Mouse (Mus musculus): ENCODE results near the gene Ccdc42. TPM values are rescaled to one million over a fixed set of nuclear protein-coding genes. Genes with fewer than 3 reads are reported as not detected.

Ccdc42 gene
- total and polyA plus RNA-seq, 2 experiments, result not detected

- TF ChIP-seq CTCF (IDR thresholded peaks at IDR 0.05; ENCODE audit: low read depth, low read length) (no peak), POLR2A (IDR thresholded peaks at IDR 0.05; ENCODE audit: extremely low read depth, insufficient read depth, low read length) (no peak)
- DNase-seq (ENCODE audit: extremely low read depth, low read depth, low spot score), result no peak
- Histone ChIP-seq H3K4me1 (ENCODE audit: control insufficient read depth, insufficient read depth, low read length) (no peaks in the 10 kb centered on the region), H3K79me2 (ENCODE audit: control insufficient read depth, insufficient read depth, low read length) (no peaks in the 10 kb centered on the region), H3K36me3 (ENCODE audit: control insufficient read depth, insufficient read depth, low read length) (no peaks in the 10 kb centered on the region), H3K27me3 (ENCODE audit: control insufficient read depth, insufficient read depth, low read length) (no peaks in the 10 kb centered on the region), H3K4me3 (ENCODE audit: insufficient read depth, low read depth, low read length) (no peak overlapping the region), H3K9ac (ENCODE audit: low read depth, low read length) (no peak overlapping the region), H3K27ac (replicated peaks; ENCODE audit: insufficient read depth, low read depth, low read length) (no peak overlapping the region)
- 96% methylated on average over 1 of the region's 1 CpGs for WGBS
These were observed 9.7 kb upstream of the Ccdc42 start for GRCm38 (mm10) chr11:68577076-68577475.

GRCm38 (mm10) chr11:68579462-68579881 lies 7.3 kb upstream of the Ccdc42 start:
- Histone ChIP-seq H3K79me2 (ENCODE audit: control insufficient read depth, insufficient read depth, low read length) (no peaks in the 10 kb centered on the region), H3K4me3 (ENCODE audit: insufficient read depth, low read depth, low read length) (no peak overlapping the region), H3K27ac (replicated peaks; ENCODE audit: insufficient read depth, low read depth, low read length) (no peak overlapping the region), H3K36me3 (ENCODE audit: control insufficient read depth, insufficient read depth, low read length) (no peaks in the 10 kb centered on the region), H3K9ac (ENCODE audit: low read depth, low read length) (no peak overlapping the region), H3K27me3 (ENCODE audit: control insufficient read depth, insufficient read depth, low read length) (no peaks in the 10 kb centered on the region), H3K4me1 (ENCODE audit: control insufficient read depth, insufficient read depth, low read length) (no peaks in the 10 kb centered on the region)
- no peak for TF ChIP-seq CTCF (IDR thresholded peaks at IDR 0.05; ENCODE audit: low read depth, low read length)
- TF ChIP-seq POLR2A (IDR thresholded peaks at IDR 0.05; ENCODE audit: extremely low read depth, insufficient read depth, low read length), result no peak
- DNase-seq (ENCODE audit: extremely low read depth, low read depth, low spot score), result no peak
- WGBS, result 41% methylated on average over 9 of the region's 9 CpGs

GRCm38 (mm10) chr11:68580566-68580965 lies 6.3 kb upstream of the Ccdc42 start:
- Histone ChIP-seq H3K4me1 (ENCODE audit: control insufficient read depth, insufficient read depth, low read length) (no peaks in the 10 kb centered on the region), H3K9ac (ENCODE audit: low read depth, low read length) (no peak overlapping the region), H3K4me3 (ENCODE audit: insufficient read depth, low read depth, low read length) (no peak overlapping the region), H3K79me2 (ENCODE audit: control insufficient read depth, insufficient read depth, low read length) (no peaks in the 10 kb centered on the region), H3K36me3 (ENCODE audit: control insufficient read depth, insufficient read depth, low read length) (no peaks in the 10 kb centered on the region), H3K27me3 (ENCODE audit: control insufficient read depth, insufficient read depth, low read length) (no peaks in the 10 kb centered on the region), H3K27ac (replicated peaks; ENCODE audit: insufficient read depth, low read depth, low read length) (no peak overlapping the region)
- DNase-seq (ENCODE audit: extremely low read depth, low read depth, low spot score), result no peak
- 71% methylated on average over 6 of the region's 6 CpGs for WGBS
- no peak for TF ChIP-seq CTCF (IDR thresholded peaks at IDR 0.05; ENCODE audit: low read depth, low read length)
- no peak for TF ChIP-seq POLR2A (IDR thresholded peaks at IDR 0.05; ENCODE audit: extremely low read depth, insufficient read depth, low read length)

- H3K9ac ChIP-seq (ENCODE audit: low read depth, low read length), result no peak overlapping the region
- 93% methylated on average over 13 of the region's 13 CpGs for WGBS
- H3K79me2 ChIP-seq (ENCODE audit: control insufficient read depth, insufficient read depth, low read length), result no peaks in the 10 kb centered on the region
- H3K36me3 ChIP-seq (ENCODE audit: control insufficient read depth, insufficient read depth, low read length), result no peaks in the 10 kb centered on the region
- no peak for DNase-seq (ENCODE audit: extremely low read depth, low read depth, low spot score)
- H3K27ac ChIP-seq (replicated peaks; ENCODE audit: insufficient read depth, low read depth, low read length), result no peak overlapping the region
- no peaks in the 10 kb centered on the region for H3K27me3 ChIP-seq (ENCODE audit: control insufficient read depth, insufficient read depth, low read length)
- TF ChIP-seq POLR2A (IDR thresholded peaks at IDR 0.05; ENCODE audit: extremely low read depth, insufficient read depth, low read length) (no peak), CTCF (IDR thresholded peaks at IDR 0.05; ENCODE audit: low read depth, low read length) (no peak)
- H3K4me3 ChIP-seq (ENCODE audit: insufficient read depth, low read depth, low read length), result no peak overlapping the region
- H3K4me1 ChIP-seq (ENCODE audit: control insufficient read depth, insufficient read depth, low read length), result no peaks in the 10 kb centered on the region
These were observed 3.6 kb upstream of the Ccdc42 start for GRCm38 (mm10) chr11:68583225-68583624.

- no peaks in the 10 kb centered on the region for H3K79me2 ChIP-seq (ENCODE audit: control insufficient read depth, insufficient read depth, low read length)
- no peak overlapping the region for H3K27ac ChIP-seq (replicated peaks; ENCODE audit: insufficient read depth, low read depth, low read length)
- no peak for TF ChIP-seq POLR2A (IDR thresholded peaks at IDR 0.05; ENCODE audit: extremely low read depth, insufficient read depth, low read length)
- TF ChIP-seq CTCF (IDR thresholded peaks at IDR 0.05; ENCODE audit: low read depth, low read length), result no peak
- no peaks in the 10 kb centered on the region for H3K36me3 ChIP-seq (ENCODE audit: control insufficient read depth, insufficient read depth, low read length)
- no peaks in the 10 kb centered on the region for H3K27me3 ChIP-seq (ENCODE audit: control insufficient read depth, insufficient read depth, low read length)
- H3K9ac ChIP-seq (ENCODE audit: low read depth, low read length), result no peak overlapping the region
- no peak for DNase-seq (ENCODE audit: extremely low read depth, low read depth, low spot score)
- no peaks in the 10 kb centered on the region for H3K4me1 ChIP-seq (ENCODE audit: control insufficient read depth, insufficient read depth, low read length)
- WGBS, result 84% methylated on average over 8 of the region's 8 CpGs
- no peak overlapping the region for H3K4me3 ChIP-seq (ENCODE audit: insufficient read depth, low read depth, low read length)
These were observed 2.8 kb upstream of the Ccdc42 start for GRCm38 (mm10) chr11:68583906-68584480.

GRCm38 (mm10) chr11:68585890-68586289 lies 931 bp upstream of the Ccdc42 start:
- Histone ChIP-seq H3K36me3 (ENCODE audit: control insufficient read depth, insufficient read depth, low read length) (no peaks in the 10 kb centered on the region), H3K4me1 (ENCODE audit: control insufficient read depth, insufficient read depth, low read length) (no peaks in the 10 kb centered on the region), H3K27me3 (ENCODE audit: control insufficient read depth, insufficient read depth, low read length) (no peaks in the 10 kb centered on the region), H3K27ac (replicated peaks; ENCODE audit: insufficient read depth, low read depth, low read length) (no peak overlapping the region), H3K9ac (ENCODE audit: low read depth, low read length) (no peak overlapping the region), H3K79me2 (ENCODE audit: control insufficient read depth, insufficient read depth, low read length) (no peaks in the 10 kb centered on the region), H3K4me3 (ENCODE audit: insufficient read depth, low read depth, low read length) (no peak overlapping the region)
- DNase-seq (ENCODE audit: extremely low read depth, low read depth, low spot score), result no peak
- TF ChIP-seq CTCF (IDR thresholded peaks at IDR 0.05; ENCODE audit: low read depth, low read length), result peak; percentile 35
- no peak for TF ChIP-seq POLR2A (IDR thresholded peaks at IDR 0.05; ENCODE audit: extremely low read depth, insufficient read depth, low read length)
- 26% methylated on average over 3 of the region's 3 CpGs for whole genome bisulfite sequencing
